Mouse (Mus musculus): Measurements from ENCODE around the gene Olfr1506. TPM values are rescaled to one million over a fixed set of nuclear protein-coding genes. Genes with fewer than 3 reads are reported as not detected.

Gene Olfr1506
- polyA plus RNA-seq, 1 experiment from 2014 or later: not detected

Other genes starting within 250 kb of the Olfr1506 start
- gene Olfr1261, start 233.3 kb downstream of the Olfr1506 start, polyA plus RNA-seq (2014; fragmentation: Nextera tagmentation; extraction: Ambion mirVana): not detected in 2 replicates
- gene Olfr1262, start 224.3 kb downstream of the Olfr1506 start, polyA plus RNA-seq (2014; fragmentation: Nextera tagmentation; extraction: Ambion mirVana): not detected in 2 replicates
- not detected in 2 replicates for gene Olfr1263, start 212.4 kb downstream of the Olfr1506 start, polyA plus RNA-seq (2014; fragmentation: Nextera tagmentation; extraction: Ambion mirVana)
- gene Olfr1264, start 198.9 kb downstream of the Olfr1506 start, polyA plus RNA-seq (2014; fragmentation: Nextera tagmentation; extraction: Ambion mirVana): not detected in 2 replicates
- not detected in 2 replicates for gene Olfr1265, start 189.2 kb downstream of the Olfr1506 start, polyA plus RNA-seq (2014; fragmentation: Nextera tagmentation; extraction: Ambion mirVana)
- not detected in 2 replicates for gene Olfr140, start 160.9 kb downstream of the Olfr1506 start, polyA plus RNA-seq (2014; fragmentation: Nextera tagmentation; extraction: Ambion mirVana)
- not detected in 2 replicates for gene Olfr1269, start 103.1 kb downstream of the Olfr1506 start, polyA plus RNA-seq (2014; fragmentation: Nextera tagmentation; extraction: Ambion mirVana)
- not detected in 2 replicates for gene Olfr32, start 82.2 kb downstream of the Olfr1506 start, polyA plus RNA-seq (2014; fragmentation: Nextera tagmentation; extraction: Ambion mirVana)
- not detected in 2 replicates for gene Olfr1270, start 71.4 kb downstream of the Olfr1506 start, polyA plus RNA-seq (2014; fragmentation: Nextera tagmentation; extraction: Ambion mirVana)
- gene Olfr142, start 33.1 kb upstream of the Olfr1506 start, polyA plus RNA-seq (2014; fragmentation: Nextera tagmentation; extraction: Ambion mirVana): not detected in 2 replicates
- gene Olfr1271, start 46.5 kb upstream of the Olfr1506 start, polyA plus RNA-seq (2014; fragmentation: Nextera tagmentation; extraction: Ambion mirVana): not detected in 2 replicates
- not detected in 2 replicates for gene Olfr1272, start 68.3 kb upstream of the Olfr1506 start, polyA plus RNA-seq (2014; fragmentation: Nextera tagmentation; extraction: Ambion mirVana)
- not detected in 2 replicates for gene Gm13769, start 97.7 kb upstream of the Olfr1506 start, polyA plus RNA-seq (2014; fragmentation: Nextera tagmentation; extraction: Ambion mirVana)
- gene Olfr1274-ps, start 174.2 kb upstream of the Olfr1506 start, polyA plus RNA-seq (2014; fragmentation: Nextera tagmentation; extraction: Ambion mirVana): not detected in 2 replicates

All from hindbrain, embryonic 14.5 days (tissue).